Mouse (Mus musculus) myocyte (in vitro differentiated cells): ENCODE results near the gene Kctd4. TPM values are rescaled to one million over a fixed set of nuclear protein-coding genes. Genes with fewer than 3 reads are reported as not detected.
A peak's percentile ranks its signal among the peaks of the same experiment; 100 is the strongest.

ENCODE experiments used
- H3K27me3 ChIP-seq: one replicate; pipeline ENCODE4 v1.6.1; 2011; ENCODE audit not compliant: control insufficient read depth, insufficient read depth, insufficient read length
- H3K36me3 ChIP-seq: one replicate; pipeline ENCODE4 v1.6.1; 2011; ENCODE audit not compliant: control insufficient read depth, insufficient read depth
- H3K4me2 ChIP-seq: one replicate; pipeline ENCODE4 v1.6.1; 2011; ENCODE audit warnings: low read depth, control low read depth
- H3K4me3 ChIP-seq: one replicate; pipeline ENCODE4 v1.5.1; 2011; ENCODE audit warnings: mild to moderate bottlenecking, control low read depth, moderate library complexity
- H3K79me2 ChIP-seq: one replicate; pipeline ENCODE4 v1.6.1; 2011; ENCODE audit not compliant: control insufficient read depth, insufficient read depth
- H3ac ChIP-seq: one replicate; pipeline ENCODE4 v1.6.1; 2011; ENCODE audit not compliant: control insufficient read depth, insufficient read length
- CEBPB ChIP-seq: IDR thresholded peaks from 2 replicates; pipeline ENCODE4 v1.6.1; 2011; ENCODE audit warnings: mild to moderate bottlenecking, moderate library complexity; ENCODE audit not compliant: poor library complexity, insufficient read depth, severe bottlenecking
- E2F4 ChIP-seq: IDR thresholded peaks from one replicate; pipeline ENCODE4 v1.6.1; 2011; ENCODE audit warnings: mild to moderate bottlenecking, control low read depth, moderate library complexity; ENCODE audit not compliant: insufficient read depth
- MAX ChIP-seq: IDR thresholded peaks from one replicate; pipeline ENCODE4 v1.6.1; 2011; ENCODE audit warnings: low read depth, mild to moderate bottlenecking, control low read depth
- MYOD1 ChIP-seq, 3 experiments: IDR thresholded peaks; one replicate each; pipeline ENCODE4 v1.6.1; 2011; ENCODE audit warnings: control low read depth in 2 of 3, low read depth in 2 of 3, mild to moderate bottlenecking in 2 of 3, moderate library complexity in 1 of 3; ENCODE audit not compliant: insufficient read length in 2 of 3, control insufficient read depth in 1 of 3
- MYOG ChIP-seq, 3 experiments: IDR thresholded peaks; one replicate each; pipeline ENCODE4 v1.6.1; 2011; ENCODE audit warnings: control low read depth in 2 of 3, low read depth in 2 of 3, mild to moderate bottlenecking in 2 of 3; ENCODE audit not compliant: insufficient read length in 2 of 3, control insufficient read depth in 1 of 3, insufficient read depth in 1 of 3
- POLR2A ChIP-seq: IDR thresholded peaks from one replicate; pipeline ENCODE4 v1.6.1; 2011; ENCODE audit warnings: low read depth, mild to moderate bottlenecking, control low read depth, moderate library complexity; ENCODE audit not compliant: insufficient read length
- POLR2AphosphoS2 ChIP-seq: IDR thresholded peaks from one replicate; pipeline ENCODE4 v1.6.1; 2011; ENCODE audit warnings: low read depth, control low read depth; ENCODE audit not compliant: insufficient read length
- REST ChIP-seq: IDR thresholded peaks from one replicate; pipeline ENCODE4 v1.6.1; 2011; ENCODE audit warnings: mild to moderate bottlenecking, control low read depth, moderate library complexity; ENCODE audit not compliant: insufficient read depth, insufficient read length
- SRF ChIP-seq: IDR thresholded peaks from one replicate; pipeline ENCODE4 v1.6.1; 2011; ENCODE audit warnings: low read depth; ENCODE audit not compliant: control insufficient read depth, insufficient read length
- TCF12 ChIP-seq: IDR thresholded peaks from one replicate; pipeline ENCODE4 v1.6.1; 2011; ENCODE audit warnings: mild to moderate bottlenecking, control low read depth; ENCODE audit not compliant: poor library complexity, insufficient read depth, severe bottlenecking
- TCF3 ChIP-seq: IDR thresholded peaks from one replicate; pipeline ENCODE4 v1.6.1; 2011; ENCODE audit warnings: low read depth, control low read depth; ENCODE audit not compliant: insufficient read length
- USF1 ChIP-seq: IDR thresholded peaks from one replicate; pipeline ENCODE4 v1.6.1; 2011; ENCODE audit warnings: low read depth, mild to moderate bottlenecking, control low read depth, moderate library complexity
- polyA plus RNA-seq: library from polyadenylated mRNA; unstranded; fragments of >200 nt; fragmentation: generic; extraction: Trizol; gene quantifications from one replicate; pipeline ENCODE4 v1.2.1, GENCODE M21; 2012; ENCODE audit warnings: missing spikeins

The Kctd4 gene
- polyA plus RNA-seq, 1 experiment: 0.01 TPM

- Histone ChIP-seq H3K4me2 (peak within 1 kb of the TSS; percentile 95), H3K36me3 (peaks cover 4% of the 10 kb centered on the region), H3ac (peak within 1 kb of the TSS; percentile 68), H3K4me3 (peak within 1 kb of the TSS; percentile 70), H3K79me2 (peaks cover 45% of the 10 kb centered on the region), H3K27me3 (no peaks in the 10 kb centered on the region)
- TF ChIP-seq POLR2A: peak; percentile 52
- TF ChIP-seq MYOD1 (IDR thresholded peaks at IDR 0.05; ENCODE audit: control insufficient read depth in 1 of 3, insufficient read length in 2 of 3, low read depth in 2 of 3): no peak
- no peak for TF ChIP-seq TCF12
- TF ChIP-seq MAX: peak; percentile 81
- TF ChIP-seq CEBPB: no peak
- TF ChIP-seq SRF: peak; percentile 20
- TF ChIP-seq MYOG (IDR thresholded peaks at IDR 0.05; ENCODE audit: control insufficient read depth in 1 of 3, insufficient read depth in 1 of 3, insufficient read length in 2 of 3, low read depth in 2 of 3): no peak
- peak; percentile 44 for TF ChIP-seq POLR2AphosphoS2
- no peak for TF ChIP-seq REST
- no peak for TF ChIP-seq TCF3
- TF ChIP-seq USF1: no peak
- no peak for TF ChIP-seq E2F4
Observed at GRCm38 (mm10) chr14:76010102-76011061, 55.6 kb downstream of the Kctd4 start, which contains the start of gene Gtf2f2. Gene Gtf2f2, minus strand, starts transcription at chr14:76010865.

- TF ChIP-seq MAX (no peak), POLR2A (no peak), SRF (no peak), MYOD1 (IDR thresholded peaks at IDR 0.05; ENCODE audit: control insufficient read depth in 1 of 3, insufficient read length in 2 of 3, low read depth in 2 of 3) (no peak), E2F4 (no peak)
- H3K79me2 ChIP-seq: peaks cover 43% of the 10 kb centered on the region
- no peaks in the 10 kb centered on the region for H3K27me3 ChIP-seq
- peak overlapping the region; percentile 95 for H3K4me2 ChIP-seq
- peak overlapping the region; percentile 70 for H3K4me3 ChIP-seq
- peak overlapping the region; percentile 68 for H3ac ChIP-seq
- peaks cover 4% of the 10 kb centered on the region for H3K36me3 ChIP-seq
Observed at GRCm38 (mm10) chr14:76011062-76011457, 56.3 kb downstream of the Kctd4 start.

GRCm38 (mm10) chr14:76014331-76014730 lies 59.5 kb downstream of the Kctd4 start:
- Histone ChIP-seq H3K27me3 (peaks cover 5% of the 10 kb centered on the region), H3K79me2 (peaks cover 11% of the 10 kb centered on the region), H3ac (no peak overlapping the region), H3K36me3 (no peaks in the 10 kb centered on the region), H3K4me3 (no peak overlapping the region), H3K4me2 (no peak overlapping the region)
- no peak for TF ChIP-seq POLR2A
- TF ChIP-seq MAX: no peak

Other genes with a start within 250 kb of the Kctd4 start
- gene Cog3, start 200.5 kb upstream of the Kctd4 start, polyA plus RNA-seq: 7.7 TPM
- gene Slc25a30, start 168.0 kb upstream of the Kctd4 start, polyA plus RNA-seq: 13.0 TPM
- gene Tpt1, start 109.9 kb upstream of the Kctd4 start, polyA plus RNA-seq: 6,214 TPM
- 24.3 TPM for gene Gtf2f2, start 55.9 kb downstream of the Kctd4 start, polyA plus RNA-seq
- gene Gpalpp1, start 155.8 kb downstream of the Kctd4 start, polyA plus RNA-seq: 4.2 TPM
- gene Nufip1, start 155.9 kb downstream of the Kctd4 start, polyA plus RNA-seq: 6.1 TPM